Mouse (Mus musculus) embryonic stem cell, embryonic (primary cell): ENCODE data around the gene Ube2k.

Experiments used
- CTCF ChIA-PET, 4 experiments: fragments of 300-600 bp in 2 of 4; fragments of 350-600 bp in 2 of 4; sonication (Branson Sonifier 250); formaldehyde crosslinking; loops; one replicate each; lab custom pipeline; 2022; ENCODE audit warnings: inconsistent platforms in 2 of 4; lab: Charles Lee
- POLR2A ChIA-PET, 4 experiments: fragments of 300-600 bp in 2 of 4; fragments of 350-600 bp in 2 of 4; sonication (Branson Sonifier 250); formaldehyde crosslinking; loops; one replicate each; lab custom pipeline; 2022; ENCODE audit warnings: antibody characterized with exemption in 4 of 4, inconsistent platforms in 1 of 4; lab: Charles Lee

Gene Ube2k

GRCm38 (mm10) chr5:65525674-65526443 lies 11.2 kb upstream of the Ube2k start:
- ChIA-PET CTCF (interaction anchor here (0.6 to 3.0 kb wide), 16 partner anchors 9 to 170 kb away, joined by 3 to 30 read pairs (median 4); partner anchors contain the start of genes Smim14 (in 2 of the 4), Ube2k (in 2 of the 4) and Gm43552 (in 1 of the 4)), POLR2A (interaction anchor here (0.5 to 7.1 kb wide), 86 partner anchors 8 to 1505 kb away, joined by 3 to 119 read pairs (median 4); partner anchors contain the start of genes Gm43552 (in 4 of the 4), Lias (in 4 of the 4), Rpl9 (in 4 of the 4) and Smim14 (in 4 of the 4))

GRCm38 (mm10) chr5:65531283-65531682 lies 5.8 kb upstream of the Ube2k start:
- CTCF ChIA-PET: interaction anchor here in 1 of 4 experiments (0.7 kb wide), 1 partner anchor 48 kb away, joined by 8 read pairs; no protein-coding TSS in a partner anchor
- POLR2A ChIA-PET: interaction anchor here in 2 of 4 experiments (0.6 to 1.6 kb wide), 3 partner anchors 8 to 213 kb away, joined by 4 to 7 read pairs (median 4); partner anchors contain the start of genes Lias (in 1 of the 2) and Rpl9 (in 1 of the 2)

GRCm38 (mm10) chr5:65534496-65534895 lies 2.5 kb upstream of the Ube2k start:
- ChIA-PET POLR2A (interaction anchor here (0.6 to 6.8 kb wide), 17 partner anchors 9 to 224 kb away, joined by 3 to 119 read pairs (median 4); partner anchors contain the start of genes Lias (in 2 of the 4), Rpl9 (in 2 of the 4) and Gm43552 (in 1 of the 4)), CTCF (interaction anchor here in 3 of 4 experiments (0.6 to 4.5 kb wide), 9 partner anchors 8 to 119 kb away, joined by 3 to 30 read pairs (median 3); partner anchors contain the start of gene Ugdh (in 1 of the 3))

GRCm38 (mm10) chr5:65535457-65536067 lies 1.5 kb upstream of the Ube2k start:
- POLR2A ChIA-PET: interaction anchor here (0.7 to 6.8 kb wide), 38 partner anchors 10 to 229 kb away, joined by 3 to 119 read pairs (median 6); partner anchors contain the start of genes Lias (in 3 of the 4), Rpl9 (in 3 of the 4), Gm43552 (in 2 of the 4) and N4bp2 (in 1 of the 4)
- CTCF ChIA-PET: interaction anchor here (0.5 to 4.5 kb wide), 17 partner anchors 9 to 1057 kb away, joined by 3 to 30 read pairs (median 5); partner anchors contain the start of gene Ugdh (in 1 of the 4)

GRCm38 (mm10) chr5:65536068-65536465 lies 966 bp upstream of the Ube2k start:
- CTCF ChIA-PET: interaction anchor here (0.5 to 4.5 kb wide), 16 partner anchors 10 to 1057 kb away, joined by 3 to 30 read pairs (median 4); partner anchors contain the start of gene Ugdh (in 1 of the 4)
- POLR2A ChIA-PET: interaction anchor here (0.6 to 6.8 kb wide), 46 partner anchors 10 to 228 kb away, joined by 3 to 119 read pairs (median 5); partner anchors contain the start of genes Gm43552 (in 3 of the 4), Lias (in 3 of the 4), Rpl9 (in 3 of the 4) and Rfc1 (in 2 of the 4)

GRCm38 (mm10) chr5:65537420-65538071 lies 513 bp downstream of the Ube2k start:
- ChIA-PET POLR2A (interaction anchor here (0.6 to 6.8 kb wide), 37 partner anchors 9 to 295 kb away, joined by 3 to 119 read pairs (median 6); partner anchors contain the start of genes Lias (in 3 of the 4), Rpl9 (in 3 of the 4), Gm43552 (in 1 of the 4) and Ugdh (in 1 of the 4)), CTCF (interaction anchor here in 2 of 4 experiments (1.1 to 4.5 kb wide), 3 partner anchors 9 to 12 kb away, joined by 3 to 30 read pairs (median 16); no protein-coding TSS in a partner anchor)

- CTCF ChIA-PET: interaction anchor here in 1 of 4 experiments (0.5 to 4.5 kb wide), 2 partner anchors 12 to 182 kb away, joined by 3 to 30 read pairs; no protein-coding TSS in a partner anchor
These were observed 1.1 kb downstream of the Ube2k start for GRCm38 (mm10) chr5:65538121-65538520.

GRCm38 (mm10) chr5:65538829-65539228 lies 1.8 kb downstream of the Ube2k start:
- POLR2A ChIA-PET: interaction anchor here in 3 of 4 experiments (0.8 to 6.8 kb wide), 9 partner anchors 8 to 161 kb away, joined by 3 to 119 read pairs (median 25); partner anchors contain the start of genes Lias (in 1 of the 3) and Rpl9 (in 1 of the 3)
- CTCF ChIA-PET: no interaction called here

More at GRCm38 (mm10) chr5:65538121-65538520, 1.1 kb downstream of the Ube2k start:
- POLR2A ChIA-PET: interaction anchor here (0.5 to 6.8 kb wide), 20 partner anchors 8 to 202 kb away, joined by 3 to 119 read pairs (median 8); partner anchors contain the start of genes Lias (in 3 of the 4) and Rpl9 (in 3 of the 4)

GRCm38 (mm10) chr5:65539786-65540185 lies 2.8 kb downstream of the Ube2k start:
- ChIA-PET CTCF (interaction anchor here in 2 of 4 experiments (0.6 to 1.0 kb wide), 4 partner anchors 9 to 1375 kb away, joined by 3 to 5 read pairs (median 4); no protein-coding TSS in a partner anchor), POLR2A (interaction anchor here (0.6 to 6.8 kb wide), 34 partner anchors 9 to 1299 kb away, joined by 3 to 119 read pairs (median 3); partner anchors contain the start of genes Lias (in 2 of the 4), Rpl9 (in 2 of the 4), Gm43552 (in 1 of the 4) and N4bp2 (in 1 of the 4))

- ChIA-PET POLR2A (interaction anchor here (0.6 to 11.9 kb wide), 20 partner anchors 9 to 1049 kb away, joined by 3 to 72 read pairs (median 3); partner anchors contain the start of genes Lias (in 1 of the 4), Pds5a (in 1 of the 4) and Rpl9 (in 1 of the 4)), CTCF (interaction anchor here in 2 of 4 experiments (1.3 to 1.4 kb wide), 2 partner anchors 16 kb away, joined by 3 to 5 read pairs; no protein-coding TSS in a partner anchor)
These were observed 4.9 kb downstream of the Ube2k start for GRCm38 (mm10) chr5:65541889-65542288.

GRCm38 (mm10) chr5:65543491-65543890 lies 6.5 kb downstream of the Ube2k start:
- CTCF ChIA-PET: no interaction called here
- POLR2A ChIA-PET: interaction anchor here in 1 of 4 experiments (2.3 to 11.9 kb wide), 2 partner anchors 16 to 17 kb away, joined by 13 to 72 read pairs; no protein-coding TSS in a partner anchor

GRCm38 (mm10) chr5:65544616-65545015 lies 7.6 kb downstream of the Ube2k start:
- ChIA-PET POLR2A (interaction anchor here in 2 of 4 experiments (0.6 to 11.9 kb wide), 7 partner anchors 10 to 782 kb away, joined by 3 to 72 read pairs (median 3); partner anchors contain the start of genes Lias (in 1 of the 2), Rpl9 (in 1 of the 2) and Ugdh (in 1 of the 2)), CTCF (no interaction called here)

GRCm38 (mm10) chr5:65549677-65550076 lies 12.6 kb downstream of the Ube2k start:
- ChIA-PET POLR2A (interaction anchor here in 2 of 4 experiments (0.5 to 11.9 kb wide), 9 partner anchors 10 to 179 kb away, joined by 3 to 72 read pairs (median 4); partner anchors contain the start of genes Lias (in 1 of the 2), Rpl9 (in 1 of the 2), Smim14 (in 1 of the 2) and Ube2k (in 1 of the 2)), CTCF (no interaction called here)

- ChIA-PET CTCF (no interaction called here), POLR2A (interaction anchor here in 3 of 4 experiments (0.5 to 6.8 kb wide), 5 partner anchors 10 to 31 kb away, joined by 3 to 72 read pairs (median 7); partner anchors contain the start of genes Smim14 (in 2 of the 3) and Ube2k (in 2 of the 3))
These were observed 20.1 kb downstream of the Ube2k start for GRCm38 (mm10) chr5:65557109-65557508.

- CTCF ChIA-PET: interaction anchor here (0.6 to 1.5 kb wide), 10 partner anchors 15 to 459 kb away, joined by 3 to 7 read pairs (median 3); no protein-coding TSS in a partner anchor
- POLR2A ChIA-PET: interaction anchor here (0.5 to 6.8 kb wide), 43 partner anchors 9 to 579 kb away, joined by 3 to 72 read pairs (median 4); partner anchors contain the start of genes Lias (in 1 of the 4), Rpl9 (in 1 of the 4), Smim14 (in 1 of the 4) and Ube2k (in 1 of the 4)
These were observed 24.3 kb downstream of the Ube2k start for GRCm38 (mm10) chr5:65561125-65561893.
